Comparison of ENCODE assay signal across 9 mouse cellular contexts in the genomic region with DNA sequence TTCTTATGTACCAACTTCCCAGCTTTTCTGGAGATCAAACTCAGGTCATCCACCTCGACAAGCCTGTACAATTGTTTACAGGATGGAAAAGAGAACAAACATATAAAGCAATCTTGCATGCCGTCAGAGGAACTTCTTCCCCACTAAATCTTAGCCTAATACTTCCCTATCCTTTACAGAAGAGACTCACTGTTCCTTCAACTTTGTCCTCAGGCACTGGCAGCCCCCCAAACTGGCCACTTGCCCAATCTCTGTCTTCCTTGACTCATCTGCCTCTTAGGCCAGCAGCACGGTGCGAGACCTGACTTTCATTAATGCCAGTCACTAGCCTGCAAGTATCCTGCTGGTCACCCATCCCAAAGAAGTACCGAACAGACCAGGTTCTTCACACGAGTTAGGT. TPM values are rescaled to one million over a fixed set of nuclear protein-coding genes. Genes with fewer than 3 reads are reported as not detected.
A peak's percentile ranks its signal among the peaks of the same experiment; 100 is the strongest.
DNase-seq lines count a peak whose midpoint lies in the region; ATAC-seq lines count a peak whose summit lies in the region.
"Had no signal": no experiment of that assay in that cellular context is flagged by ENCODE, and none has a peak within 500 bp of the region (broad histone marks: within the 10 kb centered on the region; RNA-seq: fewer than 3 reads in every experiment).

No protein-coding gene starts in this region.

- H3K27ac ChIP-seq in midbrain, embryonic 15.5 days, result no peak overlapping the region
- H3K27ac ChIP-seq: liver, embryonic 15.5 days had no signal

- H3K4me2 ChIP-seq in midbrain, embryonic 15.5 days, result no peak overlapping the region
- H3K4me2 ChIP-seq: liver, embryonic 15.5 days had no signal

- no peak overlapping the region for H3K4me3 ChIP-seq in midbrain, embryonic 15.5 days
- H3K4me3 ChIP-seq: liver, embryonic 15.5 days had no signal

- intact Hi-C loops in heart, postnatal 36 days (cut with DNase I), result no loop called here

- 74% methylated on average over 6 of the region's 6 CpGs for WGBS in midbrain, embryonic 15.5 days

- no peaks in the 10 kb centered on the region for H3K9me3 ChIP-seq in midbrain, embryonic 15.5 days
- H3K9me3 ChIP-seq: liver, embryonic 15.5 days had no signal

- no peak for ATAC-seq in midbrain, embryonic 15.5 days (replicated peaks)

- peak; percentile 34 to 68 for DNase-seq in cerebellum, postnatal 14 days
- no peak for DNase-seq in cerebellum, adult 9-10 months
- peak; percentile 34 for DNase-seq in right cerebral cortex, postnatal 14 days
- DNase-seq in right cerebral cortex, postnatal 25 days, result no peak
- DNase-seq in heart, postnatal 36 days, result peak; percentile 52 to 63
- DNase-seq in testis, postnatal 10 days (ENCODE audit: low spot score), result peak; percentile 88
- DNase-seq in urinary bladder, adult 2 months (ENCODE audit: low spot score), result no peak

- H3K27me3 ChIP-seq in midbrain, embryonic 15.5 days (replicated peaks), result no peaks in the 10 kb centered on the region

- no peaks in the 10 kb centered on the region for H3K36me3 ChIP-seq in midbrain, embryonic 15.5 days (replicated peaks)
- H3K36me3 ChIP-seq: liver, embryonic 15.5 days had no signal

- no peaks in the 10 kb centered on the region for H3K4me1 ChIP-seq in midbrain, embryonic 15.5 days
- H3K4me1 ChIP-seq: liver, embryonic 15.5 days had no signal

- H3K9ac ChIP-seq in midbrain, embryonic 15.5 days, result no peak overlapping the region
- H3K9ac ChIP-seq: liver, embryonic 15.5 days had no signal

RNA-seq across cellular contexts. Expression of a gene that starts 11.4 kb away (rescaled TPM):
- total RNA-seq in heart, postnatal 36 days (2021), result 10 to 100 TPM; 27.3 to 29.0 TPM
- polyA plus RNA-seq in midbrain, embryonic 15.5 days (2015; fragmentation: Nextera tagmentation; extraction: Ambion mirVana), result 12.5 and 14.2 TPM in 2 replicates
- polyA plus RNA-seq in urinary bladder, adult 2 months (2012; rRNA removed), result 19.9 TPM in 2 replicates

Comparison
In these comparisons a context has a peak if more than half of its experiments do, and no peak if none do; other contexts are left out.
1. DNase-seq: peak in cerebellum, postnatal 14 days (2 of 2), right cerebral cortex, postnatal 14 days (single experiment), heart, postnatal 36 days (2 of 2) and testis, postnatal 10 days (single experiment); none in cerebellum, adult 9-10 months (single experiment), right cerebral cortex, postnatal 25 days (single experiment) and urinary bladder, adult 2 months (single experiment).